Mouse (Mus musculus): ENCODE data around the gene 5830473C10Rik. TPM values are rescaled to one million over a fixed set of nuclear protein-coding genes. Genes with fewer than 3 reads are reported as not detected.

5830473C10Rik gene
- polyA plus RNA-seq (2015; fragmentation: Nextera tagmentation; extraction: Ambion mirVana): 0.16 TPM in 1 of 2 replicates, not detected in the other

GRCm38 (mm10) chr5:90560743-90561142 is at the start of gene 5830473C10Rik:
5830473C10Rik (plus strand) TSS chr5:90561107.
- Histone ChIP-seq H3K9ac (ENCODE audit: low read length) (no peak within 1 kb of the TSS), H3K36me3 (ENCODE audit: control insufficient read depth, insufficient read depth, low read length) (no peaks in the 10 kb centered on the region), H3K4me3 (ENCODE audit: low read depth, low read length) (no peak within 1 kb of the TSS), H3K27me3 (ENCODE audit: control insufficient read depth, insufficient read depth, low read length) (no peaks in the 10 kb centered on the region), H3K27ac (replicated peaks) (no peak within 1 kb of the TSS), H3K4me1 (replicated peaks; ENCODE audit: control insufficient read depth, insufficient read depth) (no peaks in the 10 kb centered on the region), H3K9me3 (ENCODE audit: control insufficient read depth, low read length) (no peaks in the 10 kb centered on the region), H3K4me2 (replicated peaks; ENCODE audit: low read depth) (no peak within 1 kb of the TSS)
- TF ChIP-seq EP300 (optimal IDR thresholded peaks at IDR 0.05) (no peak), CTCF (IDR thresholded peaks at IDR 0.05; ENCODE audit: low read depth) (no peak)
- ATAC-seq (ENCODE audit: low FRiP score, low TSS enrichment) (no peak), DNase-seq (ENCODE audit: low spot score) (no peak)
- WGBS: 69% methylated on average over 6 of the region's 6 CpGs

DNA sequence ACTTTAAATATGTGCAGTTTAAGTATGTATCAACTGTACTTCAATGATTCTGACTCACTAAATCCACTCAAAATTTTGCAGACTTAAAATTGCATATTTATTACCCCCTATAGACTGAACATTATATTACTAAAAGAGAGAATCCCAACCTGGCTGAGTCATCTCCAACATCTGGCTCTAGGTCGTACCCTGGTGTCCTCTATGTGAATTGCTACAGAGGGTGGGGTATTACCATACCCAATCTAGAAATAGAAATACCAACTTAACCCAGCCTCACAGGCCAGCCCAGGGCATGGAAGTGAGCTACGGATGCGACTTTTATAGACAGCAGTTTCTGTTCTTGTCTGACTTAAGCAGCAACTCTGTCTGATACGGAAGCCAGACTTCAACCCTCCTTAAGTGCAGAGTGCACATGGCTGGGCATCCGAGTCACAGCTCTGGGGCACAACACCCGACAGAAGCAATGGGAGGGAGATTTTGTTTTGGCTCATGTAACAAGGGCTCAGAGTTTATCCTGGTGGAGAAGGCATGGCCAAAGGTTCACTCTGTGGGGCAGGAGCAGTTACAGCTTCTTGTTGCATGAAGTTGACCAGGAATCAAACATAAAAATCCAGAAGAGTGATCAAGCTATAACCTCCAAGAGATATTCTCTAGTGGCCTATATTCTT is 48.5 kb upstream of the 5830473C10Rik start:
- TF ChIP-seq EP300 (optimal IDR thresholded peaks at IDR 0.05): no peak
- no peak for TF ChIP-seq CTCF (IDR thresholded peaks at IDR 0.05; ENCODE audit: low read depth)
- 79% methylated on average over 6 of the region's 6 CpGs for WGBS
- ATAC-seq (ENCODE audit: low FRiP score, low TSS enrichment): no peak

DNA sequence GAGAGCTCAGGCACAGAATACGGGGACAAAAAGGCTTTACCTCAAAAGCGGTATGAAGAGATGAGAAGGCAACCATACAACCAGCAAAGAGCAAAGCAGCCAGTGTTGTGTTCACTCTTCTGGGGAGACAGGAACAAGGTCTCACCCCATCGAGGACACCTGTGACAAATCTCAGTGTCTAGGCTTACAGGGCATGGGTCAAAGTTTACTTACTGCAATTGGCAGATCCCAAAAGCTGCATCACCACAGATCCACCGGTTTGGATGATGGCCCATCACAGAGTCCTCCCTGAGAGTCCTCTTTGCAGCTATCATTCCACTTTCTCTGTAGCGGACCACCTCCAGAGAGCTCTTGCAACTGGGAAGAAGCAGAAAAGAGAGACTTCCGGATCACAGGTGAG is 45.3 kb upstream of the 5830473C10Rik start:
- Histone ChIP-seq H3K36me3 (ENCODE audit: control insufficient read depth, insufficient read depth, low read length) (no peaks in the 10 kb centered on the region), H3K9ac (ENCODE audit: low read length) (no peak overlapping the region), H3K27ac (replicated peaks) (no peak overlapping the region), H3K4me3 (ENCODE audit: low read depth, low read length) (no peak overlapping the region), H3K9me3 (ENCODE audit: control insufficient read depth, low read length) (no peaks in the 10 kb centered on the region), H3K27me3 (ENCODE audit: control insufficient read depth, insufficient read depth, low read length) (no peaks in the 10 kb centered on the region), H3K4me1 (replicated peaks; ENCODE audit: control insufficient read depth, insufficient read depth) (no peaks in the 10 kb centered on the region), H3K4me2 (replicated peaks; ENCODE audit: low read depth) (no peak overlapping the region)
- TF ChIP-seq EP300 (optimal IDR thresholded peaks at IDR 0.05) (no peak), CTCF (IDR thresholded peaks at IDR 0.05; ENCODE audit: low read depth) (no peak)
- DNase-seq (ENCODE audit: low spot score) (no peak), ATAC-seq (ENCODE audit: low FRiP score, low TSS enrichment) (no peak)
- WGBS: 90% methylated on average over 6 of the region's 6 CpGs

More for the DNA sequence above, 48.5 kb upstream of the 5830473C10Rik start:
- no peaks in the 10 kb centered on the region for H3K36me3 ChIP-seq (ENCODE audit: control insufficient read depth, insufficient read depth, low read length)
- H3K9me3 ChIP-seq (ENCODE audit: control insufficient read depth, low read length): no peaks in the 10 kb centered on the region
- no peaks in the 10 kb centered on the region for H3K27me3 ChIP-seq (ENCODE audit: control insufficient read depth, insufficient read depth, low read length)
- H3K4me3 ChIP-seq (ENCODE audit: low read depth, low read length): no peak overlapping the region
- no peaks in the 10 kb centered on the region for H3K4me1 ChIP-seq (replicated peaks; ENCODE audit: control insufficient read depth, insufficient read depth)
- no peak overlapping the region for H3K9ac ChIP-seq (ENCODE audit: low read length)
- H3K27ac ChIP-seq (replicated peaks): no peak overlapping the region
- no peak for DNase-seq (ENCODE audit: low spot score)
- H3K4me2 ChIP-seq (replicated peaks; ENCODE audit: low read depth): no peak overlapping the region

- DNase-seq (ENCODE audit: low spot score) (peak; percentile 23), ATAC-seq (ENCODE audit: low FRiP score, low TSS enrichment) (no peak)
- H3K36me3 ChIP-seq (ENCODE audit: control insufficient read depth, insufficient read depth, low read length): no peaks in the 10 kb centered on the region
- H3K27me3 ChIP-seq (ENCODE audit: control insufficient read depth, insufficient read depth, low read length): no peaks in the 10 kb centered on the region
- no peak within 1 kb of the TSS for H3K27ac ChIP-seq (replicated peaks)
- H3K4me1 ChIP-seq (replicated peaks; ENCODE audit: control insufficient read depth, insufficient read depth): no peaks in the 10 kb centered on the region
- no peak within 1 kb of the TSS for H3K9ac ChIP-seq (ENCODE audit: low read length)
- WGBS: 49% methylated on average over 6 of the region's 6 CpGs
- H3K4me2 ChIP-seq (replicated peaks; ENCODE audit: low read depth): no peak within 1 kb of the TSS
- no peaks in the 10 kb centered on the region for H3K9me3 ChIP-seq (ENCODE audit: control insufficient read depth, low read length)
- TF ChIP-seq EP300 (optimal IDR thresholded peaks at IDR 0.05): no peak
- no peak for TF ChIP-seq CTCF (IDR thresholded peaks at IDR 0.05; ENCODE audit: low read depth)
- H3K4me3 ChIP-seq (ENCODE audit: low read depth, low read length): no peak within 1 kb of the TSS
These were observed 42.4 kb upstream of the 5830473C10Rik start, which contains the start of gene Afm for GRCm38 (mm10) chr5:90518356-90519100. Afm (plus strand) TSS chr5:90518932.

GRCm38 (mm10) chr5:90551191-90551590 is 9.7 kb upstream of the 5830473C10Rik start:
- H3K4me2 ChIP-seq (replicated peaks; ENCODE audit: low read depth): no peak overlapping the region
- no peak overlapping the region for H3K4me3 ChIP-seq (ENCODE audit: low read depth, low read length)
- TF ChIP-seq EP300 (optimal IDR thresholded peaks at IDR 0.05): no peak
- TF ChIP-seq CTCF (IDR thresholded peaks at IDR 0.05; ENCODE audit: low read depth): no peak
- 79% methylated on average over 8 of the region's 8 CpGs for WGBS
- DNase-seq (ENCODE audit: low spot score) (no peak), ATAC-seq (ENCODE audit: low FRiP score, low TSS enrichment) (no peak)
- H3K36me3 ChIP-seq (ENCODE audit: control insufficient read depth, insufficient read depth, low read length): no peaks in the 10 kb centered on the region
- no peaks in the 10 kb centered on the region for H3K9me3 ChIP-seq (ENCODE audit: control insufficient read depth, low read length)
- no peaks in the 10 kb centered on the region for H3K4me1 ChIP-seq (replicated peaks; ENCODE audit: control insufficient read depth, insufficient read depth)
- H3K27ac ChIP-seq (replicated peaks): no peak overlapping the region
- no peak overlapping the region for H3K9ac ChIP-seq (ENCODE audit: low read length)
- no peaks in the 10 kb centered on the region for H3K27me3 ChIP-seq (ENCODE audit: control insufficient read depth, insufficient read depth, low read length)

- Histone ChIP-seq H3K4me2 (replicated peaks; ENCODE audit: low read depth) (no peak overlapping the region), H3K9ac (ENCODE audit: low read length) (no peak overlapping the region), H3K36me3 (ENCODE audit: control insufficient read depth, insufficient read depth, low read length) (no peaks in the 10 kb centered on the region), H3K27ac (replicated peaks) (no peak overlapping the region), H3K9me3 (ENCODE audit: control insufficient read depth, low read length) (no peaks in the 10 kb centered on the region), H3K27me3 (ENCODE audit: control insufficient read depth, insufficient read depth, low read length) (no peaks in the 10 kb centered on the region), H3K4me1 (replicated peaks; ENCODE audit: control insufficient read depth, insufficient read depth) (no peaks in the 10 kb centered on the region), H3K4me3 (ENCODE audit: low read depth, low read length) (no peak overlapping the region)
- 74% methylated on average over 3 of the region's 3 CpGs for WGBS
- no peak for DNase-seq (ENCODE audit: low spot score)
- no peak for ATAC-seq (ENCODE audit: low FRiP score, low TSS enrichment)
- no peak for TF ChIP-seq EP300 (optimal IDR thresholded peaks at IDR 0.05)
- TF ChIP-seq CTCF (IDR thresholded peaks at IDR 0.05; ENCODE audit: low read depth): no peak
These were observed 4.9 kb upstream of the 5830473C10Rik start for GRCm38 (mm10) chr5:90556052-90556451.
